Mouse (Mus musculus): ENCODE measurements around the gene 9330182L06Rik. TPM values are rescaled to one million over a fixed set of nuclear protein-coding genes. Genes with fewer than 3 reads are reported as not detected.

Gene 9330182L06Rik
- polyA plus RNA-seq, 1 experiment, result 4.5 TPM

GRCm38 (mm10) chr5:9371127-9371526, 105.2 kb downstream of the 9330182L06Rik start:
- H3K27me3 ChIP-seq (ENCODE audit: control insufficient read depth, insufficient read depth, low read length, poor library complexity, severe bottlenecking), result no peaks in the 10 kb centered on the region
- H3K9me3 ChIP-seq (replicated peaks; ENCODE audit: control insufficient read depth, insufficient read depth, low read length, poor library complexity, severe bottlenecking), result no peaks in the 10 kb centered on the region
- TF ChIP-seq POLR2A (IDR thresholded peaks at IDR 0.05; ENCODE audit: insufficient read depth, low read length) (no peak), EP300 (IDR thresholded peaks at IDR 0.05; ENCODE audit: insufficient read depth, low read depth, low read length) (no peak), CTCF (IDR thresholded peaks at IDR 0.05; ENCODE audit: low read depth, low read length) (no peak)
- H3K4me1 ChIP-seq (ENCODE audit: control insufficient read depth, insufficient read depth, low read length), result no peaks in the 10 kb centered on the region
- no peak overlapping the region for H3K27ac ChIP-seq (ENCODE audit: insufficient read depth, low read length)
- no peaks in the 10 kb centered on the region for H3K36me3 ChIP-seq (ENCODE audit: control insufficient read depth, insufficient read depth, low read length, poor library complexity, severe bottlenecking)
- no peak overlapping the region for H3K9ac ChIP-seq (ENCODE audit: low read depth, poor library complexity, severe bottlenecking)
- H3K4me3 ChIP-seq (ENCODE audit: low read depth, low read length), result no peak overlapping the region

GRCm38 (mm10) chr5:9373341-9373740, 107.4 kb downstream of the 9330182L06Rik start:
- no peaks in the 10 kb centered on the region for H3K27me3 ChIP-seq (ENCODE audit: control insufficient read depth, insufficient read depth, low read length, poor library complexity, severe bottlenecking)
- no peaks in the 10 kb centered on the region for H3K4me1 ChIP-seq (ENCODE audit: control insufficient read depth, insufficient read depth, low read length)
- no peaks in the 10 kb centered on the region for H3K36me3 ChIP-seq (ENCODE audit: control insufficient read depth, insufficient read depth, low read length, poor library complexity, severe bottlenecking)
- TF ChIP-seq EP300 (IDR thresholded peaks at IDR 0.05; ENCODE audit: insufficient read depth, low read depth, low read length), result no peak
- TF ChIP-seq CTCF (IDR thresholded peaks at IDR 0.05; ENCODE audit: low read depth, low read length), result no peak
- no peak for TF ChIP-seq POLR2A (IDR thresholded peaks at IDR 0.05; ENCODE audit: insufficient read depth, low read length)
- H3K9me3 ChIP-seq (replicated peaks; ENCODE audit: control insufficient read depth, insufficient read depth, low read length, poor library complexity, severe bottlenecking), result no peaks in the 10 kb centered on the region
- H3K9ac ChIP-seq (ENCODE audit: low read depth, poor library complexity, severe bottlenecking), result no peak overlapping the region
- H3K4me3 ChIP-seq (ENCODE audit: low read depth, low read length), result no peak overlapping the region
- no peak overlapping the region for H3K27ac ChIP-seq (ENCODE audit: insufficient read depth, low read length)

- no peaks in the 10 kb centered on the region for H3K9me3 ChIP-seq (replicated peaks; ENCODE audit: control insufficient read depth, insufficient read depth, low read length, poor library complexity, severe bottlenecking)
- no peaks in the 10 kb centered on the region for H3K36me3 ChIP-seq (ENCODE audit: control insufficient read depth, insufficient read depth, low read length, poor library complexity, severe bottlenecking)
- no peaks in the 10 kb centered on the region for H3K27me3 ChIP-seq (ENCODE audit: control insufficient read depth, insufficient read depth, low read length, poor library complexity, severe bottlenecking)
- no peak overlapping the region for H3K9ac ChIP-seq (ENCODE audit: low read depth, poor library complexity, severe bottlenecking)
- TF ChIP-seq CTCF (IDR thresholded peaks at IDR 0.05; ENCODE audit: low read depth, low read length), result no peak
- TF ChIP-seq POLR2A (IDR thresholded peaks at IDR 0.05; ENCODE audit: insufficient read depth, low read length), result no peak
- TF ChIP-seq EP300 (IDR thresholded peaks at IDR 0.05; ENCODE audit: insufficient read depth, low read depth, low read length), result no peak
- H3K27ac ChIP-seq (ENCODE audit: insufficient read depth, low read length), result no peak overlapping the region
- H3K4me1 ChIP-seq (ENCODE audit: control insufficient read depth, insufficient read depth, low read length), result no peaks in the 10 kb centered on the region
- H3K4me3 ChIP-seq (ENCODE audit: low read depth, low read length), result no peak overlapping the region
Measured at GRCm38 (mm10) chr5:9389968-9390367, 124.0 kb downstream of the 9330182L06Rik start.

GRCm38 (mm10) chr5:9391858-9392393, 126.0 kb downstream of the 9330182L06Rik start:
- no peak overlapping the region for H3K9ac ChIP-seq (ENCODE audit: low read depth, poor library complexity, severe bottlenecking)
- no peaks in the 10 kb centered on the region for H3K4me1 ChIP-seq (ENCODE audit: control insufficient read depth, insufficient read depth, low read length)
- no peaks in the 10 kb centered on the region for H3K36me3 ChIP-seq (ENCODE audit: control insufficient read depth, insufficient read depth, low read length, poor library complexity, severe bottlenecking)
- TF ChIP-seq CTCF (IDR thresholded peaks at IDR 0.05; ENCODE audit: low read depth, low read length) (no peak), EP300 (IDR thresholded peaks at IDR 0.05; ENCODE audit: insufficient read depth, low read depth, low read length) (no peak), POLR2A (IDR thresholded peaks at IDR 0.05; ENCODE audit: insufficient read depth, low read length) (no peak)
- H3K27me3 ChIP-seq (ENCODE audit: control insufficient read depth, insufficient read depth, low read length, poor library complexity, severe bottlenecking), result no peaks in the 10 kb centered on the region
- no peak overlapping the region for H3K27ac ChIP-seq (ENCODE audit: insufficient read depth, low read length)
- H3K4me3 ChIP-seq (ENCODE audit: low read depth, low read length), result no peak overlapping the region
- H3K9me3 ChIP-seq (replicated peaks; ENCODE audit: control insufficient read depth, insufficient read depth, low read length, poor library complexity, severe bottlenecking), result no peaks in the 10 kb centered on the region

GRCm38 (mm10) chr5:9417098-9417497, 151.2 kb downstream of the 9330182L06Rik start:
- no peak overlapping the region for H3K4me3 ChIP-seq (ENCODE audit: low read depth, low read length)
- H3K27ac ChIP-seq (ENCODE audit: insufficient read depth, low read length), result no peak overlapping the region
- no peaks in the 10 kb centered on the region for H3K4me1 ChIP-seq (ENCODE audit: control insufficient read depth, insufficient read depth, low read length)
- TF ChIP-seq EP300 (IDR thresholded peaks at IDR 0.05; ENCODE audit: insufficient read depth, low read depth, low read length) (no peak), CTCF (IDR thresholded peaks at IDR 0.05; ENCODE audit: low read depth, low read length) (no peak), POLR2A (IDR thresholded peaks at IDR 0.05; ENCODE audit: insufficient read depth, low read length) (no peak)
- no peaks in the 10 kb centered on the region for H3K36me3 ChIP-seq (ENCODE audit: control insufficient read depth, insufficient read depth, low read length, poor library complexity, severe bottlenecking)
- H3K9me3 ChIP-seq (replicated peaks; ENCODE audit: control insufficient read depth, insufficient read depth, low read length, poor library complexity, severe bottlenecking), result no peaks in the 10 kb centered on the region
- H3K27me3 ChIP-seq (ENCODE audit: control insufficient read depth, insufficient read depth, low read length, poor library complexity, severe bottlenecking), result no peaks in the 10 kb centered on the region
- no peak overlapping the region for H3K9ac ChIP-seq (ENCODE audit: low read depth, poor library complexity, severe bottlenecking)

- H3K9ac ChIP-seq (ENCODE audit: low read depth, poor library complexity, severe bottlenecking), result no peak overlapping the region
- no peaks in the 10 kb centered on the region for H3K4me1 ChIP-seq (ENCODE audit: control insufficient read depth, insufficient read depth, low read length)
- no peak for TF ChIP-seq POLR2A (IDR thresholded peaks at IDR 0.05; ENCODE audit: insufficient read depth, low read length)
- no peak for TF ChIP-seq CTCF (IDR thresholded peaks at IDR 0.05; ENCODE audit: low read depth, low read length)
- TF ChIP-seq EP300 (IDR thresholded peaks at IDR 0.05; ENCODE audit: insufficient read depth, low read depth, low read length), result no peak
- H3K36me3 ChIP-seq (ENCODE audit: control insufficient read depth, insufficient read depth, low read length, poor library complexity, severe bottlenecking), result no peaks in the 10 kb centered on the region
- no peak overlapping the region for H3K27ac ChIP-seq (ENCODE audit: insufficient read depth, low read length)
- no peak overlapping the region for H3K4me3 ChIP-seq (ENCODE audit: low read depth, low read length)
- H3K9me3 ChIP-seq (replicated peaks; ENCODE audit: control insufficient read depth, insufficient read depth, low read length, poor library complexity, severe bottlenecking), result no peaks in the 10 kb centered on the region
- no peaks in the 10 kb centered on the region for H3K27me3 ChIP-seq (ENCODE audit: control insufficient read depth, insufficient read depth, low read length, poor library complexity, severe bottlenecking)
Measured at GRCm38 (mm10) chr5:9417802-9418201, 151.9 kb downstream of the 9330182L06Rik start.
